12 mouse cellular contexts compared by ENCODE assay signal in genomic region chr13:42549021-42549559, GRCm38 (mm10).
DNase-seq lines count a peak whose midpoint lies in the region; ATAC-seq and TF ChIP-seq lines count a peak whose summit lies in the region.
"Had no signal": no experiment of that assay in that cellular context is flagged by ENCODE, and none has a peak within 500 bp of the region (broad histone marks: within the 10 kb centered on the region; RNA-seq: fewer than 3 reads in every experiment).

No protein-coding gene starts in this region.

- DNase-seq in kidney, adult 2 months: peak; percentile 64
- peak; percentile 8 for DNase-seq in adipocyte (ENCODE audit: low spot score)
- peak; percentile 52 for DNase-seq in lung, postnatal 25 days (ENCODE audit: low spot score)
- DNase-seq in frontal cortex, postnatal 10 days (ENCODE audit: low spot score in 2 of 2): no peak
- no peak for DNase-seq in hindbrain, embryonic 14.5 days (ENCODE audit: low spot score)
- DNase-seq: liver, embryonic 13.5 days; right cerebral cortex, postnatal 25 days had no signal

- H3K27ac ChIP-seq in kidney, adult 2 months (ENCODE audit: insufficient read depth, low read depth, low read length): 0 out of 2 replicates have a peak overlapping the region, but pooled peaks have one; percentile 31
- H3K27ac ChIP-seq in kidney, embryonic 16.5 days (ENCODE audit: low read length): no peak overlapping the region
- H3K27ac ChIP-seq in heart, embryonic 15.5 days: peak overlapping the region; percentile 66
- no peak overlapping the region for H3K27ac ChIP-seq in hindbrain, embryonic 14.5 days
- H3K27ac ChIP-seq in forebrain, embryonic 13.5 days: no peak overlapping the region
- H3K27ac ChIP-seq: layer of hippocampus, adult 2 months; liver, embryonic 13.5 days had no signal

- H3K36me3 ChIP-seq in kidney, adult 2 months (ENCODE audit: control insufficient read depth, insufficient read depth, low read length): no peaks in the 10 kb centered on the region
- H3K36me3 ChIP-seq in kidney, embryonic 16.5 days (ENCODE audit: insufficient read depth, low read length): no peaks in the 10 kb centered on the region
- no peaks in the 10 kb centered on the region for H3K36me3 ChIP-seq in heart, embryonic 15.5 days
- H3K36me3 ChIP-seq in hindbrain, embryonic 14.5 days (replicated peaks; ENCODE audit: control insufficient read depth, insufficient read depth): no peaks in the 10 kb centered on the region
- H3K36me3 ChIP-seq in forebrain, embryonic 13.5 days (ENCODE audit: poor library complexity, severe bottlenecking): no peaks in the 10 kb centered on the region
- H3K36me3 ChIP-seq: G1E; liver, embryonic 13.5 days had no signal

- no peak overlapping the region for H3K4me2 ChIP-seq in kidney, embryonic 16.5 days (replicated peaks; ENCODE audit: low read depth, low read length)
- no peak overlapping the region for H3K4me2 ChIP-seq in heart, embryonic 15.5 days
- no peak overlapping the region for H3K4me2 ChIP-seq in hindbrain, embryonic 14.5 days (replicated peaks)
- H3K4me2 ChIP-seq in forebrain, embryonic 13.5 days: no peak overlapping the region
- H3K4me2 ChIP-seq: liver, embryonic 13.5 days had no signal

- no peak for ATAC-seq in kidney, embryonic 16.5 days (ENCODE audit: low FRiP score, low TSS enrichment)
- no peak for ATAC-seq in heart, embryonic 15.5 days (replicated peaks; ENCODE audit: insufficient number of reproducible peaks, insufficient read depth, low FRiP score, low read depth)
- no peak for ATAC-seq in hindbrain, embryonic 14.5 days (ENCODE audit: low FRiP score)
- no peak for ATAC-seq in forebrain, embryonic 13.5 days

- H3K9me3 ChIP-seq in kidney, embryonic 16.5 days (ENCODE audit: low read length): no peaks in the 10 kb centered on the region
- no peaks in the 10 kb centered on the region for H3K9me3 ChIP-seq in heart, embryonic 15.5 days (replicated peaks)
- H3K9me3 ChIP-seq in hindbrain, embryonic 14.5 days (ENCODE audit: control insufficient read depth, low read length): no peaks in the 10 kb centered on the region
- no peaks in the 10 kb centered on the region for H3K9me3 ChIP-seq in forebrain, embryonic 13.5 days (replicated peaks)
- H3K9me3 ChIP-seq: liver, embryonic 13.5 days had no signal

- TF ChIP-seq POLR2A in kidney, adult 2 months (IDR thresholded peaks at IDR 0.05; ENCODE audit: low read depth, low read length): no peak

- H3K9ac ChIP-seq in kidney, embryonic 16.5 days (replicated peaks; ENCODE audit: low read length): no peak overlapping the region
- no peak overlapping the region for H3K9ac ChIP-seq in heart, embryonic 15.5 days
- H3K9ac ChIP-seq in hindbrain, embryonic 14.5 days: no peak overlapping the region
- no peak overlapping the region for H3K9ac ChIP-seq in forebrain, embryonic 13.5 days
- H3K9ac ChIP-seq: liver, embryonic 13.5 days had no signal

- no peaks in the 10 kb centered on the region; the same call in 1 of the 2 replicates for H3K4me1 ChIP-seq in kidney, adult 2 months (ENCODE audit: control insufficient read depth, insufficient read depth, low read length)
- H3K4me1 ChIP-seq in kidney, embryonic 16.5 days (ENCODE audit: insufficient read depth, low read length): peaks cover 6% of the 10 kb centered on the region; the same call in 1 of the 2 replicates
- H3K4me1 ChIP-seq in heart, embryonic 15.5 days (replicated peaks): peaks cover 15% of the 10 kb centered on the region
- no peaks in the 10 kb centered on the region for H3K4me1 ChIP-seq in hindbrain, embryonic 14.5 days (replicated peaks; ENCODE audit: control insufficient read depth, insufficient read depth, low read length)
- no peaks in the 10 kb centered on the region for H3K4me1 ChIP-seq in forebrain, embryonic 13.5 days
- H3K4me1 ChIP-seq: liver, embryonic 13.5 days had no signal

- H3K4me3 ChIP-seq in kidney, adult 2 months (ENCODE audit: insufficient read depth, low read depth, low read length): no peak overlapping the region
- H3K4me3 ChIP-seq in kidney, embryonic 16.5 days (ENCODE audit: low read length): no peak overlapping the region
- no peak overlapping the region for H3K4me3 ChIP-seq in heart, embryonic 15.5 days
- H3K4me3 ChIP-seq in hindbrain, embryonic 14.5 days (replicated peaks; ENCODE audit: low read length): no peak overlapping the region
- H3K4me3 ChIP-seq in forebrain, embryonic 13.5 days: no peak overlapping the region
- H3K4me3 ChIP-seq: layer of hippocampus, adult 2 months; liver, embryonic 13.5 days had no signal

- no peaks in the 10 kb centered on the region for H3K27me3 ChIP-seq in kidney, adult 2 months (replicated peaks; ENCODE audit: control insufficient read depth, insufficient read depth, low read length)
- no peaks in the 10 kb centered on the region for H3K27me3 ChIP-seq in kidney, embryonic 16.5 days (ENCODE audit: insufficient read depth, low read length)
- no peaks in the 10 kb centered on the region for H3K27me3 ChIP-seq in heart, embryonic 15.5 days
- no peaks in the 10 kb centered on the region for H3K27me3 ChIP-seq in hindbrain, embryonic 14.5 days (ENCODE audit: control insufficient read depth, insufficient read depth, low read length)
- H3K27me3 ChIP-seq in forebrain, embryonic 13.5 days: no peaks in the 10 kb centered on the region
- H3K27me3 ChIP-seq: liver, embryonic 13.5 days had no signal

- 33% methylated on average over 5 of the region's 5 CpGs for WGBS in kidney, adult 2 months
- 57% methylated on average over 5 of the region's 5 CpGs for WGBS in kidney, embryonic 16.5 days
- WGBS in heart, embryonic 15.5 days: 31% methylated on average over 5 of the region's 5 CpGs
- 72% methylated on average over 5 of the region's 5 CpGs for WGBS in hindbrain, embryonic 14.5 days
- 82% methylated on average over 5 of the region's 5 CpGs for WGBS in forebrain, embryonic 13.5 days

- TF ChIP-seq CTCF in kidney, adult 2 months (conservative IDR thresholded peaks at IDR 0.05; ENCODE audit: insufficient read depth, insufficient read length, low read depth, low read length): no peak

Comparison
In these comparisons a context has a peak if more than half of its experiments do, and no peak if none do; other contexts are left out.
1. H3K27ac ChIP-seq: peak in kidney, adult 2 months (single experiment) and heart, embryonic 15.5 days (single experiment); none in kidney, embryonic 16.5 days (single experiment), hindbrain, embryonic 14.5 days (single experiment) and forebrain, embryonic 13.5 days (single experiment).
2. DNase-seq: peak in kidney, adult 2 months (single experiment), adipocyte (single experiment) and lung, postnatal 25 days (single experiment); none in frontal cortex, postnatal 10 days (0 of 2) and hindbrain, embryonic 14.5 days (single experiment).